Mouse (Mus musculus): ENCODE data around the gene Phf24.

GRCm38 (mm10) chr4:42877657-42878056 lies 38.8 kb upstream of the Phf24 start:
- no peak for TF ChIP-seq CTCF (IDR thresholded peaks at IDR 0.05; ENCODE audit: borderline replicate concordance, extremely low read depth, insufficient read depth, insufficient read length)
- no peak for TF ChIP-seq POLR2A (IDR thresholded peaks at IDR 0.05; ENCODE audit: borderline replicate concordance, extremely low read depth, insufficient read depth, insufficient read length, poor library complexity, severe bottlenecking)

All from brain, embryonic 14.5 days (tissue).